Mouse (Mus musculus) CH12.LX (cell line): ENCODE data around the gene Trpm3. TPM values are rescaled to one million over a fixed set of nuclear protein-coding genes. Genes with fewer than 3 reads are reported as not detected.

ENCODE experiments used
- DNase-seq: peaks from one replicate; pipeline ENCODE4 v3.0.0-alpha.2; 2013; ENCODE audit errors: extremely low read depth
- H3K27ac ChIP-seq: 2 replicates; pipeline ENCODE4 v1.5.1; 2012; ENCODE audit warnings: low read depth, mild to moderate bottlenecking, control low read depth, moderate library complexity; ENCODE audit not compliant: insufficient read depth
- H3K27me3 ChIP-seq: replicated peaks from 2 replicates; pipeline ENCODE3; 2012; ENCODE audit warnings: inconsistent platforms
- H3K36me3 ChIP-seq, 2 experiments: replicated peaks in 1 of 2; 2 replicates each; pipeline versions ENCODE3 to v1.6.1; 2012; ENCODE audit warnings: inconsistent platforms in 1 of 2, low read length in 1 of 2, mild to moderate bottlenecking in 1 of 2, mixed read lengths in 1 of 2, moderate library complexity in 1 of 2; ENCODE audit not compliant: control insufficient read depth in 1 of 2, insufficient read depth in 1 of 2
- H3K4me1 ChIP-seq, 2 experiments: 2 replicates each; pipeline ENCODE4 v1.6.1; 2012; ENCODE audit warnings: inconsistent platforms in 1 of 2, moderate library complexity in 1 of 2; ENCODE audit not compliant: insufficient read depth in 2 of 2, control insufficient read depth in 1 of 2
- H3K4me2 ChIP-seq: 2 replicates; pipeline ENCODE4 v1.6.1; 2012; ENCODE audit warnings: low read depth, mild to moderate bottlenecking, control low read depth; ENCODE audit not compliant: poor library complexity, insufficient read depth, severe bottlenecking
- H3K4me3 ChIP-seq, 3 experiments: fragments of 150-350 bp in 1 of 3; sonication (generic) in 1 of 3; replicated peaks in 1 of 3; 2 replicates each; pipeline versions ENCODE3 to v1.5.1; 2011 to 2012; ENCODE audit warnings: low read depth in 2 of 3, low read length in 2 of 3, mild to moderate bottlenecking in 2 of 3, moderate library complexity in 2 of 3, control low read depth in 1 of 3, improper control_type of control experiment in 1 of 3, inconsistent platforms in 1 of 3, mixed read lengths in 1 of 3; ENCODE audit not compliant: poor library complexity in 1 of 3
- H3K79me2 ChIP-seq: replicated peaks from 2 replicates; pipeline ENCODE4 v1.6.1; 2012; ENCODE audit warnings: mild to moderate bottlenecking, moderate library complexity; ENCODE audit not compliant: control insufficient read depth, poor library complexity, insufficient read depth, severe bottlenecking; ENCODE audit errors: extremely low read depth
- H3K9ac ChIP-seq: 2 replicates; pipeline ENCODE4 v1.6.1; 2012; ENCODE audit warnings: low read depth, mild to moderate bottlenecking, control low read depth, moderate library complexity; ENCODE audit not compliant: insufficient read depth
- H3K9me3 ChIP-seq: replicated peaks from 2 replicates; pipeline ENCODE3; 2012; ENCODE audit warnings: low read length, inconsistent platforms, mixed read lengths
- CHD1 ChIP-seq: IDR thresholded peaks from 2 replicates; pipeline ENCODE4 v1.6.1; 2012; ENCODE audit warnings: low read depth, low read length, improper control_type of control experiment, inconsistent platforms
- CTCF ChIP-seq, 2 experiments: IDR thresholded peaks in 1 of 2; conservative IDR thresholded peaks in 1 of 2; 2 replicates each; pipeline ENCODE4 v1.5.1; 2011 to 2012; ENCODE audit warnings: low read depth in 2 of 2, low read length in 2 of 2, improper control_type of control experiment in 1 of 2, inconsistent platforms in 1 of 2, mild to moderate bottlenecking in 1 of 2, moderate library complexity in 1 of 2
- E2F4 ChIP-seq: IDR thresholded peaks from 2 replicates; pipeline ENCODE4 v1.6.1; 2011; ENCODE audit warnings: low read depth, low read length, improper control_type of control experiment; ENCODE audit not compliant: insufficient replicate concordance
- ELF1 ChIP-seq: IDR thresholded peaks from 2 replicates; pipeline ENCODE4 v1.6.1; 2014; ENCODE audit warnings: low read depth, mild to moderate bottlenecking, inconsistent platforms, low read length, improper control_type of control experiment
- GABPA ChIP-seq: IDR thresholded peaks from 2 replicates; pipeline ENCODE4 v1.6.1; 2012; ENCODE audit warnings: low read depth, low read length, improper control_type of control experiment, inconsistent platforms; ENCODE audit not compliant: insufficient replicate concordance
- KAT2A ChIP-seq: IDR thresholded peaks from 2 replicates; pipeline ENCODE4 v1.6.1; 2012; ENCODE audit warnings: low read length, improper control_type of control experiment, inconsistent platforms; ENCODE audit not compliant: insufficient replicate concordance
- MAX ChIP-seq: IDR thresholded peaks from 2 replicates; pipeline ENCODE4 v1.6.1; 2011; ENCODE audit warnings: low read length, improper control_type of control experiment
- MXI1 ChIP-seq: IDR thresholded peaks from 2 replicates; pipeline ENCODE4 v1.6.1; 2011; ENCODE audit warnings: mild to moderate bottlenecking, low read depth, low read length, improper control_type of control experiment
- NELFE ChIP-seq: IDR thresholded peaks from 2 replicates; pipeline ENCODE4 v1.6.1; 2011; ENCODE audit warnings: low read depth, low read length, improper control_type of control experiment
- NRF1 ChIP-seq: IDR thresholded peaks from 2 replicates; pipeline ENCODE4 v1.6.1; 2014; ENCODE audit warnings: low read depth, mild to moderate bottlenecking, inconsistent platforms, low read length, improper control_type of control experiment, moderate library complexity
- POLR2A ChIP-seq: IDR thresholded peaks from 2 replicates; pipeline ENCODE4 v1.6.1; 2011; ENCODE audit warnings: low read depth, mild to moderate bottlenecking, improper control_type of control experiment, low read length
- RAD21 ChIP-seq: IDR thresholded peaks from 2 replicates; pipeline ENCODE4 v1.6.1; 2011; ENCODE audit warnings: low read depth, mild to moderate bottlenecking, low read length, improper control_type of control experiment, moderate library complexity
- TBP ChIP-seq: conservative IDR thresholded peaks from 2 replicates; pipeline ENCODE4 v1.6.1; 2011; ENCODE audit warnings: low read depth, low read length, improper control_type of control experiment
- TCF12 ChIP-seq: IDR thresholded peaks from 2 replicates; pipeline ENCODE4 v1.6.1; 2014; ENCODE audit warnings: low read depth, mild to moderate bottlenecking, inconsistent platforms, low read length, improper control_type of control experiment
- USF2 ChIP-seq: conservative IDR thresholded peaks from 2 replicates; pipeline ENCODE4 v1.6.1; 2011; ENCODE audit warnings: low read depth, low read length, improper control_type of control experiment
- ZC3H11A ChIP-seq: IDR thresholded peaks from 2 replicates; pipeline ENCODE4 v1.6.1; 2012; ENCODE audit warnings: low read depth, mild to moderate bottlenecking, inconsistent platforms, low read length, improper control_type of control experiment
- dilution Hi-C: fragments of 300-500 bp; cut with MboI; formaldehyde crosslinking; loops from 2 replicates; pipeline ENCODE4 v1.14.3; 2020; ENCODE audit warnings: low sequenced_read_pairs; ENCODE audit not compliant: extremely low pct_unique_long_range_greater_than_20kb, extremely low pct_ligation_motif_present
- in situ Hi-C: fragments of 300-500 bp; cut with MboI; formaldehyde crosslinking; loops from 3 replicates; pipeline ENCODE4 v1.14.3; 2019; ENCODE audit warnings: low sequenced_read_pairs, low pct_ligation_motif_present, low pct_unique_long_range_greater_than_20kb, mixed read lengths
- polyA plus RNA-seq: library from polyadenylated mRNA; unstranded; fragments of >175 nt; gene quantifications from 2 replicates; pipeline ENCODE4 v1.2.1, GENCODE M21; 2012; ENCODE audit warnings: low read depth; ENCODE audit not compliant: insufficient read length
- total RNA-seq, 2 experiments: library from RNA; depleted of rRNA; stranded (reverse); fragments of 300-350 nt in 1 of 2; fragments of >200 nt in 1 of 2; gene quantifications; 2 replicates each; pipeline ENCODE4 v1.2.3; 2012 to 2014

The Trpm3 gene
- total and polyA plus RNA-seq, 3 experiments = 0.01 TPM; not detected in 2

DNA sequence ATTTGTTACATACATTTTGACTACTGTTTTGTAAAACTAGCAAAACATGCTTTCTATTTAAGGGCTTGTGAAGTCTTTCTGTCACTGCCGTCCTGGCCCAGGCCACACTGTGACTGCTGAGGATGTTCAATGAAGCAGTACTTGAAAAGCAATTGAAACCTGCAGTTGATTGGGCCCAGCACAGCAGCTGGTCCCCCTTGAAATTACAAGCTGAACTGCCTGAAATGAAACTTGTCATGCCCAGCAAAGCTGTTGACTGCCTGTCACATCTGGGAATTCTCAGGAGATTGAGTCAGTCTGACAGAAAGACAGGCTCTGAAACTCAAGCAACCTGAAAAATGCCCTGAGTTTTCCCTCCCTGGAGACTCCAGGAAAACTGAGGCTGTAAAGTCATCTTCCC, 687.0 kb downstream of the Trpm3 start:
- no peak for DNase-seq
- Histone ChIP-seq H3K4me3 (no peak overlapping the region), H3K4me2 (no peak overlapping the region), H3K9me3 (no peaks in the 10 kb centered on the region), H3K27ac (no peak overlapping the region), H3K27me3 (no peaks in the 10 kb centered on the region), H3K36me3 (no peaks in the 10 kb centered on the region), H3K9ac (no peak overlapping the region), H3K79me2 (no peaks in the 10 kb centered on the region), H3K4me1 (no peaks in the 10 kb centered on the region)
- TF ChIP-seq RAD21 (no peak), TBP (no peak)
- dilution Hi-C loops (no loop called here), in situ Hi-C loops (no loop called here)

DNA sequence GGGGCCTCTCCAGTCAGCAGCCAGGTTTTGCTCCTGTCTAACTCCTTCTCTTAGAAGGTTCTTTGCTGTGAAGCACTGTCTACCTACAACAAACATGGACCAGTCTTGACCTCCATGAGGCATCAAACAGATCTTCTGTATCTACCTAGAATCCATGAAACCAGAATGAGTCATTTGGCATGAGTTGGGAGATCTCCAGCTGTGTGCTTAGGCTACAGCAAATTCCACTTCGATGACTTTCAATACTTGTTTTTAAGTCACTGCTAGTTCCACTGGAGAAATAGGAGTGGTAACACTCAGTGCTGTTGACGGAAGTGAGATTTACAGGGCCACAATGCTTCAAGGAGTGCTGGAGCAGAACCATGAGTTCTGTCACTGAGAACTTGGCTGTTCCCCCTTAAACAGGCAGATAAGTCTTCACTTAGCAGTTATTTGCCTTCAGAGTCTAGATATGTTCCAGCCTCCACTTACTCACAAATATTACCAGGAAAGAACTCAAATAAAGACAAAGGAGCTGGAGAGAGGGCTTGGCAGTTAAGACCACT, 689.4 kb downstream of the Trpm3 start:
- Histone ChIP-seq H3K79me2 (no peaks in the 10 kb centered on the region), H3K27ac (no peak overlapping the region), H3K4me2 (no peak overlapping the region), H3K9ac (no peak overlapping the region), H3K36me3 (no peaks in the 10 kb centered on the region)
- TF ChIP-seq ZC3H11A (no peak), E2F4 (no peak), ELF1 (no peak)
- TF ChIP-seq, all 38 proteins: peak for 0
- Histone ChIP-seq H3K27me3 (no peaks in the 10 kb centered on the region), H3K4me1 (no peaks in the 10 kb centered on the region), H3K4me3 (no peak overlapping the region), H3K9me3 (no peaks in the 10 kb centered on the region)
- dilution Hi-C loops = no loop called here
- no peak for DNase-seq
- in situ Hi-C loops = no loop called here

DNA sequence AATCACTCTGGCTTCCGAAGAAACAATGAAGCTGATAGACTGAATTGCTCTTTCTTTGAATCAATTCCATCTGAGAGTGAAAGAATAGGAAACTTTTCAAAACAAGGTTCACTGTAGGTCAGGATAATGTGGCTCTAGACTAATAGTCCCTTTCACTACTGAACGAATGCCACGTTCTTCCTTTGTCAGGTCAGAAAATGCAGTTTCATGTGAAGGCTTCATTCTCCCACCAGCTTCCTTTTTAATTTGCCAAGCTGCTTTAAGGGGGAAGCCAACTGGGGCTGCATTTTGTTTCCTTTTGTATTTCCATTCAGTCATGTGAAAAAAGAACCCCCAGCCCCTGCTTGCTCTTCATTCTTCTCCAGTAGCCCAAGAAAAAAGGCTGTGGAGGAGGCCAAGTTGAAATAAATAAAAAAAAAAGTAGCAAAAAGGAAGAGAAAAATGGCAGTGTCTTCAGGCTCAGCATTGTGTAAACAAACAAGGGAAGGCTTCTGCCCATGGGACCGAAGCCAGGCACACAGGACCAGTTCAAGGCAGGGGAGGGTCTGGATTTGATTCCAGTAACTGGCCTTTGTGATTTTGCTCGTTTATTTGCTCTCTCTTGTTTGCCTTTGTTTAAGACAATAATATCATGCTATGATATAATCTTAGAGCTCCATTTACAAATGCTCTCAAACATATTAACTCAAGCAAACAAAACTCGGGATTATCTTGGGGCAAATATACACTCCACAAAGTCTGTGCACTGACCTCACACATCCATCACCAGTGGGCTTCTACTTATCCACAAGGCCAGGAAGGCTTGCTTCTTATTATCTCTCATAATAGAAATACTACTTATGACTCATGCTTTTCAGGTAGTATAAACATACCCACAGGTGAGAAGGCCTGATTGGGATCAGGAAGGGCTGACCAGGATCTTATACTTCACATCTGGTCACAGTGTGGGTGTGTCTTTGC, 702.5 kb downstream of the Trpm3 start:
- dilution Hi-C loops = no loop called here
- TF ChIP-seq GABPA (no peak), MXI1 (no peak), CHD1 (no peak), TCF12 (no peak), TBP (no peak), NRF1 (no peak), POLR2A (no peak), KAT2A (no peak), USF2 (no peak), MAX (no peak), NELFE (no peak), CTCF (conservative IDR thresholded peaks at IDR 0.05 in 1 of 2, IDR thresholded peaks at IDR 0.05 in 1 of 2; ENCODE audit: low read depth in 2 of 2, low read length in 2 of 2) (no peak)

More for the DNA sequence above, 702.5 kb downstream of the Trpm3 start:
- in situ Hi-C loops = no loop called here
- Histone ChIP-seq H3K9me3 (no peaks in the 10 kb centered on the region), H3K9ac (no peak overlapping the region), H3K36me3 (no peaks in the 10 kb centered on the region), H3K4me3 (no peak overlapping the region), H3K79me2 (no peaks in the 10 kb centered on the region), H3K4me2 (no peak overlapping the region), H3K27me3 (no peaks in the 10 kb centered on the region), H3K4me1 (no peaks in the 10 kb centered on the region), H3K27ac (no peak overlapping the region)
- no peak for DNase-seq
